Mouse (Mus musculus): Measurements from ENCODE around the gene Nup50. TPM values are rescaled to one million over a fixed set of nuclear protein-coding genes. Genes with fewer than 3 reads are reported as not detected.
"Not testable (repeated sequence)": the region's sequence is repeated elsewhere in the genome, so short reads cannot be mapped to it uniquely, and the experiment has no call there.

Nup50 gene
- 10 to 100 TPM; 32.6 to 38.2 TPM for total RNA-seq (2021)
- long read RNA-seq, experiment 1, full-length matches to known transcripts = 15 of 21 reads
- long read RNA-seq, experiment 1, partial matches to known transcripts = 3 of 21 reads
- long read RNA-seq, experiment 1, other reads (novel, unspliced or antisense) = 3 of 21 reads
- long read RNA-seq, experiment 2, full-length matches to known transcripts = 24 of 47 reads
- long read RNA-seq, experiment 2, partial matches to known transcripts = 18 of 47 reads
- long read RNA-seq, experiment 2, other reads (novel, unspliced or antisense) = 5 of 47 reads

GRCm38 (mm10) chr15:84922884-84923507 lies at the start of gene Nup50:
TSS of gene Nup50 (plus strand) at chr15:84923411.
- DNase-seq (ENCODE audit: low spot score in 2 of 2) = peak; percentile 100

GRCm38 (mm10) chr15:84873867-84874266 lies 49.3 kb upstream of the Nup50 start:
- no peak for DNase-seq (ENCODE audit: low spot score in 2 of 2)

DNA sequence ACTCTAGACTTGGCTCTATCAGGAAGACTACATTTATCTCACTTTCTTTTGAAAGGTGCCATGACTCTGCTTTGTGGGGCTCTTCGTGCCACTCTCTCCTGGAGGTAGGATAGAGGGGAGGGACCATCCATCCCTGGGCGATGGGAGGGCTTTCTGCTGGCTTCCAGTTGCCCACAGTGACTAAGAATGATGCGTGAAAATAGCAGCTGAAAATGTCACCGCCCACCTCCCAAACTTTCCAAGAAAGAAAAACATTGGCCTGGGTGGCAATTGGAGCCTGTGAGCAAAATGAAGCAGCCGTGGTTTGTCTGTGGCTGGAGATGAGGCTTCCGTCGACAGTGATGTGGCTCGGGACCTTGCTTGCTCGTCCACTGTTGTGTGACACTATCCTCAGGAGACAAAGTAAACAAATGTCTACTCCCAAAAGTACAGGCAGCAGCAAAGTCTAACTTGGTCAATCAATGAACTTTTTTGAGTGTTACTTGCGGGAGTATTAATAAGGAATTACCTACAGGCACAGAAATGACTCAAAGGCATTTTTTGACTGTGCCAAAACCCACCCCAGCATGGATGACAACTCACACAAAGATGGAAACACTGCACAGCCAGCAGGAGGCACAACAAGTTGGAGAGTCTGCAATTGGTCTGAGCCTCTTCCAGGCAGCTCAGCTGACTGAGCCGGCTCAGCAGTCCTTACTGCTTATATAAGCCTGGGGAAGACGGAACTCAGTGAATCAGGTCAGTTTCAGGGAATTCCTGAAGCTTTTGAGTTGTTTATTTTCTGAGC lies 46.0 kb upstream of the Nup50 start:
- DNase-seq (ENCODE audit: low spot score in 2 of 2) = no peak

GRCm38 (mm10) chr15:84888066-84888465 lies 35.1 kb upstream of the Nup50 start:
- DNase-seq (ENCODE audit: low spot score in 2 of 2) = no peak

- no peak for DNase-seq (ENCODE audit: low spot score in 2 of 2)
These were observed 32.0 kb upstream of the Nup50 start for GRCm38 (mm10) chr15:84891246-84891645.

DNA sequence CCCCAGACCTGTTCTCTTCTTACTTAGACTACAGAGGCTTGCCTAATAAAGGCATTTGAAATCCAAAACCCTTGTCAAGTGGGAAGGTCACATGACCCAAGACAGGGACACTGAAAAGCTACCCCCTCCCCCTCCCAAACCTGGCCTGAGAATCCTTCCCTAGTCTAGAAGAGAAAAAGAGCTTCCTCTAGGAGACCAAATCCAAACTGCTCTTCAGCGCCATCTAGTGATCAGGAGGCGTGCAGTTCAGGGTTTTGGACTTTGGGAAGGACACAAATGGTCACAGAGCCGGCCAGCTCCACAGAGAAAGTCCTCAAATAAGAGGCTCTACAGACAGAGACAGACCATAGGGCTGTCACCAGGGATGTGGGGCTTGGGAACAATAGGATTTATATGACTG lies 31.6 kb upstream of the Nup50 start:
- peak; percentile 11 to 12 for DNase-seq (ENCODE audit: low spot score in 2 of 2)

GRCm38 (mm10) chr15:84896216-84896615 lies 27.0 kb upstream of the Nup50 start:
- DNase-seq (ENCODE audit: low spot score in 2 of 2) = not testable (repeated sequence)

DNA sequence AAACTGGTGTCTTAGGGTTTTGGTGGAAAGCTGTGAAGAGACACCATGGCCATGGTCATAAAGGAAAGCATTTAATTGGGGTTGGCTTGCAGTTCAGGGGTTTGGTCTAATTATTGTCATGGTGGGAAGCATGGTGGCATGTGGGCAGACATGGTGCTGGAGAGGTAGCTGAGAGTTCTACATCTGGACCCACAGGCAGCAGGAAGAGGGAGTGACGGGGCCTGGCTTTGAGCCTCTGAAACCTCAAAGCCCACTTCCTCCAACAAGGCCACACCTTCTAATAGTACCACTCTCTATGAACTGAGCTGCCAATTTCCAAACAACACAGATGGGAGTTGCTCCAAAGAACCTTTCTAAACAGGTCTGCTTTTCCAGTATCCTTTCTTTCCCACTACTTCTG lies 26.5 kb upstream of the Nup50 start:
- no peak for DNase-seq (ENCODE audit: low spot score in 2 of 2)

DNA sequence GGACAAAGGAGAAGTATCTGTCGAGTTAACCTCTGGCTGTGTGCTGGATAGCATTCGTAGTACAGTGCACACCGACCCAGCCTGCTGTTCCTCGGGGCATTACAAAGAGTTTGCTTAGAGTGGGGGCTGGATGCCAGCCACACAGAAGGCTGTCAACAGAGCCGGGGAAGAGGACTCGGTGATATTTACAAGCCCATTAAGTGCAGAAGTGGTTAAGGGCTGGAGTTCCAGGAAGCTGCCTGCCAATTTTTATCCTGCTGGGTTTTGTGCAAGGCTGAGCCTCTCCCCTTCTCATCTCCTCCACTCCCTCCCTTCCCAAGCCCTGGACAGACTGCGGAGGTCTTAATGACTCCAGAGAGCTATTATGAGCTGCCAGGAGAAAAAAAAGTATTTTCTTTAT lies 25.1 kb upstream of the Nup50 start:
- DNase-seq (ENCODE audit: low spot score in 2 of 2) = no peak

DNA sequence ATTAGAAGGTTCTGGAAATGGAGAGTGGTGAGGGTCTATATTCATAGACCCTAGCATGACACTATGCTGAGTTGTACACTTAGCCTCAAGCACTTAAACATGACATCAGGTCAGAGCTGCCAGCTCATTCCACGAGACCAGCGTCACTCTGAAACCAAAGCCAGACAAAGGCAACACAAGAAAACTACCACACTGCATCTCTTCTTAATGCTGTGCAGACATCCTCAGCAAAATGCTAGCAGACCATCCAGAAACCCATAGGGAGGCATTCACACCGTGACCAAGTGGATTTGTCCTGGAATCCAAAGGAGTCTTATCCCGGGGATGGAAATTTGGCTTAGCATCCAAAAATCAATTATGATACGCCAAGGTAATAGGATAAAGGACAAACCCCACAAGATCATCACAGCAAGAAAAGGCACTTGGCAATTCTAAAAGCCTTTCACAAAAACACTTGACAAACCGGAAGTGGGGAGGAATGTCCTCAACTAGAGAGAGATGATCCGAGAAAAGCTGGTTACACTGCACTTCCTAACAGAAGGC lies 19.3 kb upstream of the Nup50 start:
- no peak for DNase-seq (ENCODE audit: low spot score in 2 of 2)

GRCm38 (mm10) chr15:84913201-84913600 lies 10.0 kb upstream of the Nup50 start:
- DNase-seq (ENCODE audit: low spot score in 2 of 2) = no peak

GRCm38 (mm10) chr15:84919938-84920337 lies 3.3 kb upstream of the Nup50 start, which contains the start of gene Gm29666:
TSS of gene Gm29666 (minus strand) at chr15:84920038.
- DNase-seq (ENCODE audit: low spot score in 2 of 2) = no peak

- DNase-seq (ENCODE audit: low spot score in 2 of 2) = peak in 1 of 2 experiments; percentile 29
These were observed 434 bp downstream of the Nup50 start for GRCm38 (mm10) chr15:84923508-84924181.

GRCm38 (mm10) chr15:84924781-84925315 lies 1.6 kb downstream of the Nup50 start:
- DNase-seq (ENCODE audit: low spot score in 2 of 2) = no peak

DNA sequence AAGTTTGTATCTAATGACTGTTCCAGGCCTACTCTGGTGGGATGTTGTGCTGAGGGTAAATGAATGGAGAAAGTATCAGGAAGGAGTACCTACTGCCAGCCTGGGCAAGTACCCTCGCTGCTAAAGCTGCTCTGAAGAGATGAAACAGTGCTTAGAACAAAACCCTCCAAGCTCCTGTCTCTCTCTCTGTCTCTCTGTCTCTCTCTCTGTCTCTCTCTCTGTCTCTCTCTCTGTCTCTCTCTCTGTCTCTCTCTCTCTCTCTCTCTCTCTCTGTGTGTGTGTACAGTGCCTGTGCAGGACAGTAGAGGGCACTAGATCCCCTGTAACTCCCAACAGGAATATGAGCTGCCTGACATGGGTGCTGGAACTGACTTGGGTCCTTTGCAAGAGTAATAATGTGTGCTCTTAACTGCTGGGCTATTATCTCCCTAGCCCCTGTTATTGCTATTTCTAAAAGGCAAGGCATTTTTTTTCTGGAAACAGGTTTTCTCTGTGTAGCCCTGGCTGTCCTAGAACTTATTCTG lies 2.3 kb downstream of the Nup50 start:
- DNase-seq (ENCODE audit: low spot score in 2 of 2) = no peak

DNA sequence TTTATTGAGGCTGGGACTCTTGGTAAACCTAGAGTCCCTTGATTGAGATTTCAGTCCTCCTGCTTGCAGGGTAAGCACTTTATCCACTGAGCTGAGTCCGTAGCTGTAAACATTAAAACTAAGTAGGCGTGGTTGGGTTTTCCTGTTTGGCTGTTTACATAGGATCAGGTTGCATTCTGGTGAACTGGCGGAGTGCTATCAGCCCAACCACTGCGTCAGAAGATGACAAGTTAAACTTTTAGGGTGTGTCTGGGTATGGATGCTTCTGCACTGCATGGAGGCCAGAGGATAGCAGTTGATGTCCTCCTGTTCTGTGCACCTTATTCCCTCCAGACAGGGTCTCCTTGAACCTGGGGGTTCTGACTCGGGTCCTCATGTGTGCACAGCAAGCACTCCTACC lies 9.1 kb downstream of the Nup50 start:
- no peak for DNase-seq (ENCODE audit: low spot score in 2 of 2)

DNA sequence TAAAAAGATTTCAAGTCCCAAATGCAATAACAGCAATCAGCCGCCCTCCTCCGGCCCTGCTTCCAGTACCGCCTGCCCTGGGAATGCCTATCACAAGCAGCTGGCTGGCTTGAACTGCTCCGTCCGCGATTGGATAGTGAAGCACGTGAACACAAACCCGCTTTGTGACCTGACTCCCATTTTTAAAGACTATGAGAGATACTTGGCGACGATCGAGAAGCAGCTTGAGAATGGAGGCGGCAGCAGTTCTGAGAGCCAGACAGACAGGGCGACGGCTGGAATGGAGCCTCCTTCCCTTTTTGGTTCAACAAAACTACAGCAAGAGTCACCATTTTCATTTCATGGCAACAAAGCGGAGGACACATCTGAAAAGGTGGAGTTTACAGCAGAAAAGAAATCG lies 11.7 kb downstream of the Nup50 start:
- DNase-seq (ENCODE audit: low spot score in 2 of 2) = no peak

DNA sequence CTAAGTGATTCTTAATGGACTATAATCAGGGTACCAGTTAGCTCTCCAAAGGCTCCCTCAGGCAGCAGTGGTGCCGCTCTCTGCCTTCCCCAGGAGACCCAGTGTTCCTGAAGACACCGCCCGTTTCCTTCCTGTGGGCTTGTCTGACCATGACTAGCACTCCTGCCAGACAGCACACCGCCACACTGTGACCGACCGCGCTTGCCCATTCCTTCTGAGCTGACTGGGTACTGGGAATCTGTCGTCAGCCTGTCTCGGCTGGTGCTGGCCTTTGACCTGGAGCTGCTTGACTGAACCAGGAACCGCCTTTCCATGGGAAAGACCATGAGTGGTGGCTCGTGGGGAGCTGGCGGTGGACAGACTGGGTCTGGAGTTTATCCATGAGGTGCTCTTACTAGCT lies 16.9 kb downstream of the Nup50 start:
- no peak for DNase-seq (ENCODE audit: low spot score in 2 of 2)

- no peak for DNase-seq (ENCODE audit: low spot score in 2 of 2)
These were observed 19.6 kb downstream of the Nup50 start for GRCm38 (mm10) chr15:84942647-84943285.

DNA sequence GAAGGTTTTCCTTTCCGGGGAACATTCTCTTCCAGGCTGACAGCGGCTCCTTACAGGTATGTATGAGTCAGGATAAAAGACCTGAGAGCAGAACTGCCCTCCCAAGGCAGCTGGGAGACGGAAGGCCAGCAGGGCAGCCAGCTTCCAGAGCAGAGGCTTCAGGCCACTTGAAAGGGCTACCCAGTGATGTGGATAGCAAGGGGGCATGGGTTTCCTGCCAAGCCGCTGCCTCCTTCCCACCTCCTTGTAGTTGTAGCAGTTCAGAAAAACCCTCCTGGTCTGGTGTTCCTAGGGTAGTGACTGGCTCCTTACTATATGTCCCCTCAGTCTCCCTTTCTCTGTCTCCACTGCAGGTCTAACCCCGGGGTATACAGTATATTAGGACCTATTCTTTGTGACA lies 21.1 kb downstream of the Nup50 start:
- no peak for DNase-seq (ENCODE audit: low spot score in 2 of 2)
